Mouse (Mus musculus): Measurements from ENCODE around the gene Pan3. TPM values are rescaled to one million over a fixed set of nuclear protein-coding genes. Genes with fewer than 3 reads are reported as not detected.

The Pan3 gene
- total RNA-seq, 2 experiments from 2014 or later = 90.5 to 106 TPM

GRCm38 (mm10) chr5:147484142-147484541 is 54.2 kb downstream of the Pan3 start:
- peak; percentile 18 for DNase-seq

- no peak for DNase-seq
Observed at GRCm38 (mm10) chr5:147489226-147489625, 59.3 kb downstream of the Pan3 start.

- DNase-seq = no peak
Observed at GRCm38 (mm10) chr5:147490907-147491306, 60.9 kb downstream of the Pan3 start.

- DNase-seq = no peak
Observed at GRCm38 (mm10) chr5:147492511-147492910, 62.5 kb downstream of the Pan3 start.

GRCm38 (mm10) chr5:147493205-147493604 is 63.2 kb downstream of the Pan3 start:
- no peak for DNase-seq

GRCm38 (mm10) chr5:147493685-147494084 is 63.7 kb downstream of the Pan3 start:
- no peak for DNase-seq

GRCm38 (mm10) chr5:147494388-147494787 is 64.4 kb downstream of the Pan3 start:
- no peak for DNase-seq

- no peak for DNase-seq
Observed at GRCm38 (mm10) chr5:147494791-147495376, 64.9 kb downstream of the Pan3 start.

- no peak for DNase-seq
Observed at GRCm38 (mm10) chr5:147495961-147496360, 66.0 kb downstream of the Pan3 start.

GRCm38 (mm10) chr5:147496921-147497320 is 67.0 kb downstream of the Pan3 start:
- no peak for DNase-seq

- no peak for DNase-seq
Observed at GRCm38 (mm10) chr5:147497714-147498113, 67.8 kb downstream of the Pan3 start.

GRCm38 (mm10) chr5:147501456-147501998 is 71.6 kb downstream of the Pan3 start:
- no peak for DNase-seq

GRCm38 (mm10) chr5:147502921-147503320 is 73.0 kb downstream of the Pan3 start:
- no peak for DNase-seq

- DNase-seq = no peak
Observed at GRCm38 (mm10) chr5:147511350-147511749, 81.4 kb downstream of the Pan3 start.

GRCm38 (mm10) chr5:147527006-147527405 is 97.0 kb downstream of the Pan3 start:
- DNase-seq = no peak

- no peak for DNase-seq
Observed at GRCm38 (mm10) chr5:147527788-147528187, 97.8 kb downstream of the Pan3 start.

GRCm38 (mm10) chr5:147532031-147532430 is 102.1 kb downstream of the Pan3 start:
- no peak for DNase-seq

GRCm38 (mm10) chr5:147539409-147539808 is 109.4 kb downstream of the Pan3 start:
- DNase-seq = no peak

- no peak for DNase-seq
Observed at GRCm38 (mm10) chr5:147539815-147540214, 109.9 kb downstream of the Pan3 start.

GRCm38 (mm10) chr5:147542291-147542690 is 112.3 kb downstream of the Pan3 start:
- DNase-seq = no peak

- DNase-seq = peak; percentile 27
Observed at GRCm38 (mm10) chr5:147545731-147546241, 115.8 kb downstream of the Pan3 start.

GRCm38 (mm10) chr5:147549016-147549755 is 119.2 kb downstream of the Pan3 start:
- DNase-seq = no peak

GRCm38 (mm10) chr5:147551879-147552627 is 122.1 kb downstream of the Pan3 start:
- no peak for DNase-seq
